Mouse (Mus musculus) intestine, postnatal 0 days (tissue): ENCODE measurements around the gene Cacna2d1. TPM values are rescaled to one million over a fixed set of nuclear protein-coding genes. Genes with fewer than 3 reads are reported as not detected.

Experiments used
- ATAC-seq: fragments of 200-750 bp; cut with Nextera tagmentation; 2 replicates; pipeline ENCODE4 v1.8.0; 2017; ENCODE audit warnings: mild to moderate bottlenecking, moderate TSS enrichment, moderate library complexity
- H3K27ac ChIP-seq: fragments of 300-500 bp; sonication (generic); 2 replicates; pipeline ENCODE4 v1.5.1; 2014; ENCODE audit warnings: mild to moderate bottlenecking, low read depth, low read length, moderate library complexity
- H3K27me3 ChIP-seq: fragments of 300-500 bp; sonication (generic); replicated peaks from 2 replicates; pipeline ENCODE4 v1.6.1; 2014; ENCODE audit warnings: low read length, mixed read lengths; ENCODE audit not compliant: control insufficient read depth, insufficient read depth
- H3K36me3 ChIP-seq: fragments of 300-500 bp; sonication (generic); 2 replicates; pipeline ENCODE4 v1.6.1; 2014; ENCODE audit warnings: mild to moderate bottlenecking, moderate library complexity; ENCODE audit not compliant: control insufficient read depth, insufficient read depth
- H3K4me1 ChIP-seq: fragments of 300-500 bp; sonication (generic); replicated peaks from 2 replicates; pipeline ENCODE4 v1.6.1; 2014; ENCODE audit warnings: antibody characterized with exemption, low read length, mixed read lengths; ENCODE audit not compliant: control insufficient read depth, insufficient read depth
- H3K4me2 ChIP-seq: fragments of 300-500 bp; sonication (generic); replicated peaks from 2 replicates; pipeline ENCODE4 v1.6.1; 2014; ENCODE audit warnings: low read depth, mild to moderate bottlenecking, moderate library complexity
- H3K4me3 ChIP-seq: fragments of 300-500 bp; sonication (generic); 2 replicates; pipeline ENCODE4 v1.5.1; 2014; ENCODE audit warnings: low read depth, low read length
- H3K9ac ChIP-seq: fragments of 300-500 bp; sonication (generic); 2 replicates; pipeline ENCODE4 v1.6.1; 2014; ENCODE audit warnings: mild to moderate bottlenecking, low read depth, low read length
- H3K9me3 ChIP-seq: fragments of 300-500 bp; sonication (generic); 2 replicates; pipeline ENCODE4 v1.6.1; 2016; ENCODE audit warnings: mixed run types; ENCODE audit not compliant: control insufficient read depth
- CTCF ChIP-seq: sonication (generic); IDR thresholded peaks from 2 replicates; pipeline ENCODE4 v1.5.1; 2016; ENCODE audit warnings: low read depth, mild to moderate bottlenecking, control low read depth, antibody characterized with exemption, moderate library complexity
- WGBS: fragments of 180-500 bp; shearing (Covaris S2); extraction: QIAGEN DNeasy Blood & Tissue Kit; methylation state at CpG from one replicate; pipeline ENCODE4 v1.1.7; 2014; 5-methylcytosine and 5-hydroxymethylcytosine counted together
- polyA plus RNA-seq: library from polyadenylated mRNA; unstranded; fragments of >200 nt; fragmentation: Nextera tagmentation; extraction: Ambion mirVana; gene quantifications from 2 replicates; pipeline ENCODE4 v1.2.1, GENCODE M21; 2015

Cacna2d1 gene
- polyA plus RNA-seq, 1 experiment from 2014 or later, result 7.2 TPM

- Histone ChIP-seq H3K36me3 (no peaks in the 10 kb centered on the region), H3K9ac (no peak overlapping the region), H3K9me3 (no peaks in the 10 kb centered on the region), H3K4me3 (no peak overlapping the region), H3K4me1 (no peaks in the 10 kb centered on the region), H3K4me2 (no peak overlapping the region), H3K27me3 (no peaks in the 10 kb centered on the region), H3K27ac (no peak overlapping the region)
- ATAC-seq, result no peak
- WGBS, result 4% methylated on average over 1 of the region's 1 CpGs
- peak; percentile 54 for TF ChIP-seq CTCF
Observed at GRCm38 (mm10) chr5:16293223-16293622, 358.7 kb downstream of the Cacna2d1 start.

GRCm38 (mm10) chr5:16293825-16294224 is 359.3 kb downstream of the Cacna2d1 start:
- WGBS, result 72% methylated on average over 4 of the region's 4 CpGs
- H3K4me3 ChIP-seq, result no peak overlapping the region
- H3K9ac ChIP-seq, result no peak overlapping the region
- no peak overlapping the region for H3K4me2 ChIP-seq
- H3K4me1 ChIP-seq, result no peaks in the 10 kb centered on the region
- no peaks in the 10 kb centered on the region for H3K36me3 ChIP-seq
- H3K27ac ChIP-seq, result no peak overlapping the region
- no peaks in the 10 kb centered on the region for H3K9me3 ChIP-seq
- TF ChIP-seq CTCF, result no peak
- no peak for ATAC-seq
- no peaks in the 10 kb centered on the region for H3K27me3 ChIP-seq

GRCm38 (mm10) chr5:16294708-16295107 is 360.2 kb downstream of the Cacna2d1 start:
- WGBS, result 88% methylated on average over 4 of the region's 4 CpGs
- H3K27me3 ChIP-seq, result no peaks in the 10 kb centered on the region
- no peak overlapping the region for H3K4me3 ChIP-seq
- H3K4me1 ChIP-seq, result no peaks in the 10 kb centered on the region
- no peak overlapping the region for H3K4me2 ChIP-seq
- H3K27ac ChIP-seq, result no peak overlapping the region
- H3K9ac ChIP-seq, result no peak overlapping the region
- H3K36me3 ChIP-seq, result no peaks in the 10 kb centered on the region
- no peak for ATAC-seq
- no peak for TF ChIP-seq CTCF
- H3K9me3 ChIP-seq, result no peaks in the 10 kb centered on the region

- no peak overlapping the region for H3K9ac ChIP-seq
- H3K4me3 ChIP-seq, result no peak overlapping the region
- no peaks in the 10 kb centered on the region for H3K9me3 ChIP-seq
- H3K36me3 ChIP-seq, result no peaks in the 10 kb centered on the region
- no peak for TF ChIP-seq CTCF
- H3K4me2 ChIP-seq, result no peak overlapping the region
- no peaks in the 10 kb centered on the region for H3K4me1 ChIP-seq
- 69% methylated on average over 4 of the region's 4 CpGs for WGBS
- no peak for ATAC-seq
- no peak overlapping the region for H3K27ac ChIP-seq
- no peaks in the 10 kb centered on the region for H3K27me3 ChIP-seq
Observed at GRCm38 (mm10) chr5:16297170-16297771, 362.8 kb downstream of the Cacna2d1 start.

- Histone ChIP-seq H3K4me2 (no peak overlapping the region), H3K27me3 (no peaks in the 10 kb centered on the region), H3K9me3 (no peaks in the 10 kb centered on the region), H3K4me3 (no peak overlapping the region), H3K36me3 (no peaks in the 10 kb centered on the region), H3K4me1 (no peaks in the 10 kb centered on the region), H3K27ac (no peak overlapping the region), H3K9ac (no peak overlapping the region)
- TF ChIP-seq CTCF, result no peak
- ATAC-seq, result no peak
- WGBS, result 80% methylated on average over 6 of the region's 6 CpGs
Observed at GRCm38 (mm10) chr5:16299631-16300030, 365.1 kb downstream of the Cacna2d1 start.

GRCm38 (mm10) chr5:16309168-16310006 is 374.9 kb downstream of the Cacna2d1 start:
- H3K9me3 ChIP-seq, result no peaks in the 10 kb centered on the region
- TF ChIP-seq CTCF, result peak; percentile 91
- no peak overlapping the region for H3K9ac ChIP-seq
- no peak for ATAC-seq
- no peaks in the 10 kb centered on the region for H3K27me3 ChIP-seq
- H3K4me2 ChIP-seq, result no peak overlapping the region
- no peak overlapping the region for H3K27ac ChIP-seq
- 38% methylated on average over 7 of the region's 7 CpGs for WGBS
- H3K4me1 ChIP-seq, result no peaks in the 10 kb centered on the region
- no peak overlapping the region for H3K4me3 ChIP-seq
- no peaks in the 10 kb centered on the region for H3K36me3 ChIP-seq
